Mouse (Mus musculus): ENCODE measurements around the gene Rrnad1. TPM values are rescaled to one million over a fixed set of nuclear protein-coding genes. Genes with fewer than 3 reads are reported as not detected.

Gene Rrnad1
- polyA plus RNA-seq, 1 experiment from 2014 or later = 15.8 TPM

GRCm38 (mm10) chr3:87886416-87886815 lies 44.1 kb downstream of the Rrnad1 start:
- no peaks in the 10 kb centered on the region for H3K36me3 ChIP-seq
- 84% methylated on average over 6 of the region's 6 CpGs for WGBS
- H3K4me1 ChIP-seq (replicated peaks) = peaks cover 12% of the 10 kb centered on the region
- no peak overlapping the region for H3K27ac ChIP-seq
- no peaks in the 10 kb centered on the region for H3K9me3 ChIP-seq
- H3K4me2 ChIP-seq (replicated peaks) = peak overlapping the region; percentile 68
- H3K9ac ChIP-seq = no peak overlapping the region
- no peaks in the 10 kb centered on the region for H3K27me3 ChIP-seq (replicated peaks)
- ATAC-seq = no peak
- peak overlapping the region; percentile 98; the same call in 1 of the 2 replicates for H3K4me3 ChIP-seq (replicated peaks)

- Histone ChIP-seq H3K9me3 (no peaks in the 10 kb centered on the region), H3K36me3 (no peaks in the 10 kb centered on the region), H3K9ac (peak overlapping the region; percentile 46), H3K27me3 (replicated peaks) (no peaks in the 10 kb centered on the region), H3K4me3 (replicated peaks) (peak overlapping the region; percentile 98), H3K4me2 (replicated peaks) (peak overlapping the region; percentile 68), H3K27ac (no peak overlapping the region), H3K4me1 (replicated peaks) (peaks cover 12% of the 10 kb centered on the region)
- WGBS = 15% methylated on average over 10 of the region's 10 CpGs
- peak; percentile 24 for ATAC-seq
These were observed 44.5 kb downstream of the Rrnad1 start for GRCm38 (mm10) chr3:87886004-87886365.

GRCm38 (mm10) chr3:87885281-87886003 lies 45.1 kb downstream of the Rrnad1 start, which contains the start of gene Prcc:
TSS of gene Prcc (minus strand) at chr3:87885608.
- under 1% methylated on average over 33 of the region's 33 CpGs for WGBS
- peak within 1 kb of the TSS; percentile 98 for H3K4me3 ChIP-seq (replicated peaks)
- H3K9me3 ChIP-seq = no peaks in the 10 kb centered on the region
- H3K4me1 ChIP-seq (replicated peaks) = peaks cover 12% of the 10 kb centered on the region
- H3K36me3 ChIP-seq = no peaks in the 10 kb centered on the region
- no peaks in the 10 kb centered on the region for H3K27me3 ChIP-seq (replicated peaks)
- H3K4me2 ChIP-seq (replicated peaks) = peak within 1 kb of the TSS; percentile 68
- peak within 1 kb of the TSS; percentile 88 for H3K27ac ChIP-seq
- ATAC-seq = peak; percentile 98
- H3K9ac ChIP-seq = peak within 1 kb of the TSS; percentile 96

DNA sequence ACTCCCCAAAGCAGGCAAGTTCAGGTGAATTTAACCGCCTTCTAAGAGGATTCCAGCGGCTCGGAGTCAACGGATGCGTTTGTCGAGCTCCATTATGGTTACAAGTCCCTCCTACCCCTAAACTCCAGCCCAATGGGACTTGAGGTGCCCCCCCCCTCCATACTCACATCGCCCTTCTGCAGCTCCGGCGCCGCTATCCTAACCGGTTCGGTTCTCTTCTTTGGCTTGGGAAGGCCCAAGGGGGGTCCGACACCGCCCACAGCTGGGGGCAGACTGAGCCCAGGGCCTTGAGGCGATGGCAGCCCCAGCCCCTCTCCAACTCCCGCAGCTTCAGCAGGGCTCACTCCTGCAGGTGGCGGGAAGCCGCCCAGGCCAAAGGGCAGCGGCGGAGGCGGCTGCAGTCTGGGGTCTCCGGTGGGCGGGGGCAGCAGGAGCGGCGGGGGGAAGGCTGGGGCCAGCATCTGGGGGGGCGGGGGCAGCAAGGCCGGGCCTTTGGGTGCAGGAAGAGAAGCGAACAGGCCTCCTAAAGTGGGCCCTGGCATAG lies 45.7 kb downstream of the Rrnad1 start:
- Histone ChIP-seq H3K4me2 (replicated peaks) (peak overlapping the region; percentile 68), H3K27ac (peak overlapping the region; percentile 88), H3K9me3 (no peaks in the 10 kb centered on the region), H3K9ac (peak overlapping the region; percentile 96), H3K36me3 (no peaks in the 10 kb centered on the region), H3K27me3 (replicated peaks) (no peaks in the 10 kb centered on the region), H3K4me1 (replicated peaks) (peaks cover 12% of the 10 kb centered on the region), H3K4me3 (replicated peaks) (peak overlapping the region; percentile 98)
- WGBS = 0% methylated on average over 28 of the region's 28 CpGs
- peak; percentile 37 for ATAC-seq

DNA sequence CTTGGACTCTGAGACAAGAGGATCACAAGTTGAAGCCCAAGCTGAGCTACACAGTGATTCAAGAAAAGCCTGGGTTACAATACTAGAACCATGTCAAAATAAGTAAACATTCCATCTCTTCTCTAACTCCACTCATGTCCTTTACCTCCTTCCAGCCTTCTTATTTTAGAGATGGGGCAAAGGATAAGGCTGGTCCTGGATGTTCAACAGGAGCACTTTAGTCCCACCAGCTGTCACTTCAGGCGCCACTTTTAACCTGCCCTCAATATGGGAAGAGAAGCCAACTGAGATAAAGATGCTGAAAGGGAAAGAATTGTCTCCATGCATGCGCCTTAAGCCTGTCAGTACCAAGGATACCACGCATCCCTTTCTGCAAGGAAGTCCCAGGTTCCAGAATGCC lies 46.2 kb downstream of the Rrnad1 start:
- Histone ChIP-seq H3K27me3 (replicated peaks) (no peaks in the 10 kb centered on the region), H3K9ac (peak overlapping the region; percentile 96), H3K4me2 (replicated peaks) (peak overlapping the region; percentile 68), H3K4me1 (replicated peaks) (peaks cover 12% of the 10 kb centered on the region), H3K27ac (peak overlapping the region; percentile 88; the same call in 1 of the 2 replicates), H3K36me3 (no peaks in the 10 kb centered on the region), H3K9me3 (no peaks in the 10 kb centered on the region), H3K4me3 (replicated peaks) (peak overlapping the region; percentile 98)
- no peak for ATAC-seq
- WGBS = 2% methylated on average over 3 of the region's 3 CpGs

DNA sequence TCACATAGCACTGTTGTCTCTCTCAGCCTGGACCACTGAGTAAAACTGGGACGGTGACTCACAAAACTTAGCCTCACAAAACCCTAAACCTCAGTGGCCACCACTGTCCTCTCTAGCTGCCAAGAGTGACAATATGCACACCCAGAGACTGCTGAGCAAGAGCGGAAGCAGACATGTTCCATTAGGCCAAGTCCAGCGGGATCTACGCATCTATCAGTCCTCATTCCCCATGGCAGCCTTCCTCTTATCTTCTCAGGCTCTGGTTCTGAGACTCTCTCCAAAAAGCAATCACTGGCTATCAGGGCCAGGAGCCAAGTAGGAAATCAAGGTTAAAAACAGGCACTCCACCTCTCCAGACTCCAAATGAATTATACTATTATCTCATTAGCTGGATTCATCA lies 52.8 kb downstream of the Rrnad1 start:
- Histone ChIP-seq H3K9me3 (no peaks in the 10 kb centered on the region), H3K27me3 (replicated peaks) (no peaks in the 10 kb centered on the region), H3K4me1 (replicated peaks) (no peaks in the 10 kb centered on the region; the same call in 1 of the 2 replicates), H3K9ac (no peak overlapping the region), H3K36me3 (no peaks in the 10 kb centered on the region), H3K4me3 (replicated peaks) (no peak overlapping the region), H3K4me2 (replicated peaks) (no peak overlapping the region), H3K27ac (no peak overlapping the region)
- 95% methylated on average over 4 of the region's 4 CpGs for WGBS
- ATAC-seq = no peak

Other genes with a start within 250 kb of the Rrnad1 start
- gene Lrrc71, start 182.1 kb downstream of the Rrnad1 start, polyA plus RNA-seq (2015; fragmentation: Nextera tagmentation; extraction: Ambion mirVana) = 0.36 and 0.48 TPM in 2 replicates
- gene Ntrk1, start 135.6 kb downstream of the Rrnad1 start, polyA plus RNA-seq (2015; fragmentation: Nextera tagmentation; extraction: Ambion mirVana) = 2.5 and 3.2 TPM in 2 replicates
- gene Insrr, start 133.8 kb downstream of the Rrnad1 start, polyA plus RNA-seq (2015; fragmentation: Nextera tagmentation; extraction: Ambion mirVana) = 0.44 and 0.52 TPM in 2 replicates
- gene Pear1, start 106.4 kb downstream of the Rrnad1 start, polyA plus RNA-seq (2015; fragmentation: Nextera tagmentation; extraction: Ambion mirVana) = 22.6 and 29.5 TPM in 2 replicates
- gene Sh2d2a, start 84.0 kb downstream of the Rrnad1 start, polyA plus RNA-seq (2015; fragmentation: Nextera tagmentation; extraction: Ambion mirVana) = 0.24 and 0.43 TPM in 2 replicates
- 13.1 TPM in 2 replicates for gene Prcc, start 45.1 kb downstream of the Rrnad1 start, polyA plus RNA-seq (2015; fragmentation: Nextera tagmentation; extraction: Ambion mirVana)
- gene Hdgf, start 24.4 kb downstream of the Rrnad1 start, polyA plus RNA-seq (2015; fragmentation: Nextera tagmentation; extraction: Ambion mirVana) = 227 and 229 TPM in 2 replicates
- 74.2 and 79.2 TPM in 2 replicates for gene Mrpl24, start 11.2 kb downstream of the Rrnad1 start, polyA plus RNA-seq (2015; fragmentation: Nextera tagmentation; extraction: Ambion mirVana)
- 46.7 and 49.9 TPM in 2 replicates for gene Isg20l2, start 403 bp downstream of the Rrnad1 start, polyA plus RNA-seq (2015; fragmentation: Nextera tagmentation; extraction: Ambion mirVana)
- 7.0 and 8.2 TPM in 2 replicates for gene Crabp2, start 17.9 kb upstream of the Rrnad1 start, polyA plus RNA-seq (2015; fragmentation: Nextera tagmentation; extraction: Ambion mirVana)
- gene Nes, start 40.4 kb upstream of the Rrnad1 start, polyA plus RNA-seq (2015; fragmentation: Nextera tagmentation; extraction: Ambion mirVana) = 17.0 and 20.0 TPM in 2 replicates
- 0.15 and 0.54 TPM in 2 replicates for gene Bcan, start 69.5 kb upstream of the Rrnad1 start, polyA plus RNA-seq (2015; fragmentation: Nextera tagmentation; extraction: Ambion mirVana)
- not detected in 2 replicates for gene Hapln2, start 96.9 kb upstream of the Rrnad1 start, polyA plus RNA-seq (2015; fragmentation: Nextera tagmentation; extraction: Ambion mirVana)
- gene Gpatch4, start 112.4 kb upstream of the Rrnad1 start, polyA plus RNA-seq (2015; fragmentation: Nextera tagmentation; extraction: Ambion mirVana) = 36.7 and 40.3 TPM in 2 replicates
- 152 and 167 TPM in 2 replicates for gene Naxe, start 127.8 kb upstream of the Rrnad1 start, polyA plus RNA-seq (2015; fragmentation: Nextera tagmentation; extraction: Ambion mirVana)
- gene Ttc24, start 147.6 kb upstream of the Rrnad1 start, polyA plus RNA-seq (2015; fragmentation: Nextera tagmentation; extraction: Ambion mirVana) = not detected in 2 replicates
- 16.7 and 17.0 TPM in 2 replicates for gene Iqgap3, start 151.3 kb upstream of the Rrnad1 start, polyA plus RNA-seq (2015; fragmentation: Nextera tagmentation; extraction: Ambion mirVana)
- gene Mef2d, start 211.7 kb upstream of the Rrnad1 start, polyA plus RNA-seq (2015; fragmentation: Nextera tagmentation; extraction: Ambion mirVana) = 19.7 and 20.8 TPM in 2 replicates